Mouse (Mus musculus): ENCODE measurements at regions not wholly inside any gene's neighbourhood (a gene's known extent, or its start where the extent isn't known, plus 50 kb on each side); places are given as distances from the start of the nearest gene placed in this dataset.

GRCm38 (mm10) chr1:47339718-47340439 lies 447.2 kb upstream of the Slc39a10 start:
- Histone ChIP-seq H3K27me3 (replicated peaks; ENCODE audit: control insufficient read depth, insufficient read depth, low read length) (no peaks in the 10 kb centered on the region), H3K27ac (ENCODE audit: low read length) (no peak overlapping the region), H3K4me3 (replicated peaks; ENCODE audit: low read length) (no peak overlapping the region), H3K4me1 (replicated peaks; ENCODE audit: control insufficient read depth, insufficient read depth, low read length) (no peaks in the 10 kb centered on the region), H3K9me3 (ENCODE audit: control insufficient read depth, low read length) (no peaks in the 10 kb centered on the region), H3K4me2 (ENCODE audit: low read length) (no peak overlapping the region), H3K36me3 (ENCODE audit: control insufficient read depth, insufficient read depth) (no peaks in the 10 kb centered on the region), H3K9ac (replicated peaks; ENCODE audit: low read depth, low read length) (no peak overlapping the region)
- 66% methylated on average over 3 of the region's 3 CpGs for WGBS
- ATAC-seq: peak; percentile 86

DNA sequence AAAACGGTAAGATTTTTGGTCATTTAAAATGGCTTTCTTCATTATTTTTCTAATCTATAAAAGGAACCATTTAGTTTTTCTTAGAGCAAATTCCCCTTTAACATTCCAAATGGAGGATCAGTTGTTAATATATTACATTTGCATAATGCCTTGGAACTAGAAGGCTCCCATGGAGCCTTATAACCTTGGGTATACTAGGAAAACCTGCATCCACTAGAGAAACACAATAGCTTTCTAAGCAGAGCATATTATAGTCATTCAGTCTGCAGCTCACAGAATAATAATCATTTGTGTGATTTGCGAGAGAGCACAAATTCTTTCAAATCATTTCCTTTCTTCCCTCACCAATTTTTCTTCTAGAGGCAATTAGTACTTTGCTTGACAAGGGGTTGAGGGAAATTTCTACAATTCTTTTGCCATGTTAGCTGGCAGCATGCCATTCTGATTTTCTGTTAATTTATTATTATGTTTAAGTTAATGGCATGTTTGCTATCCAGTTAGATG lies 418.0 kb upstream of the Slc39a10 start:
- peak; percentile 87 for ATAC-seq
- Histone ChIP-seq H3K9me3 (ENCODE audit: control insufficient read depth, low read length) (no peaks in the 10 kb centered on the region), H3K27me3 (replicated peaks; ENCODE audit: control insufficient read depth, insufficient read depth, low read length) (no peaks in the 10 kb centered on the region), H3K4me2 (ENCODE audit: low read length) (no peak overlapping the region), H3K36me3 (ENCODE audit: control insufficient read depth, insufficient read depth) (no peaks in the 10 kb centered on the region), H3K9ac (replicated peaks; ENCODE audit: low read depth, low read length) (no peak overlapping the region), H3K27ac (ENCODE audit: low read length) (no peak overlapping the region), H3K4me3 (replicated peaks; ENCODE audit: low read length) (no peak overlapping the region), H3K4me1 (replicated peaks; ENCODE audit: control insufficient read depth, insufficient read depth, low read length) (no peaks in the 10 kb centered on the region)
- 19% methylated on average over 2 of the region's 2 CpGs for WGBS

DNA sequence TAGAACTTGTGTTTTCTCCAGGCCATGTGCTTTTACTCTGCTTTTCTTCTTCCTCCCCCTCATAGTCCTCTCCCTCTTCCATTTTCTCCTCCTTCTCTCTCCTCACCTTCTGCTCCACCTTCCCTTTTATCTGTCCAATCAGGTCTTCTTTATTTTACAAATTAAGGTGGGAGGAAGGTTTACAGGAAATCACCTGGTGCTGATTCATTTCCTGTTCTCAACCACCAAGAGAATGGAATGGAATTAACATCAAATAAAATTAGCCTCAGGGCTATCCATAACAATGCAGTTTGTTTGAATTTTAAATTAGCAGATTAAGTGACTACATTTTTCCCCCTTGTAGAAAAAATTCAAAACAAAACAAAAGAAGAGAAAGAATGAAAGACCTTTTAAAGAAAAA lies 414.3 kb upstream of the Slc39a10 start:
- Histone ChIP-seq H3K9ac (replicated peaks; ENCODE audit: low read depth, low read length) (no peak overlapping the region), H3K4me3 (replicated peaks; ENCODE audit: low read length) (no peak overlapping the region), H3K36me3 (ENCODE audit: control insufficient read depth, insufficient read depth) (no peaks in the 10 kb centered on the region), H3K27ac (ENCODE audit: low read length) (no peak overlapping the region), H3K4me2 (ENCODE audit: low read length) (no peak overlapping the region), H3K27me3 (replicated peaks; ENCODE audit: control insufficient read depth, insufficient read depth, low read length) (no peaks in the 10 kb centered on the region), H3K9me3 (ENCODE audit: control insufficient read depth, low read length) (no peaks in the 10 kb centered on the region), H3K4me1 (replicated peaks; ENCODE audit: control insufficient read depth, insufficient read depth, low read length) (no peaks in the 10 kb centered on the region)
- ATAC-seq: no peak

GRCm38 (mm10) chr1:47299311-47299710 lies 406.7 kb upstream of the Slc39a10 start:
- H3K4me3 ChIP-seq (replicated peaks; ENCODE audit: low read length): no peak overlapping the region
- no peak for ATAC-seq
- no peaks in the 10 kb centered on the region for H3K4me1 ChIP-seq (replicated peaks; ENCODE audit: control insufficient read depth, insufficient read depth, low read length)
- no peaks in the 10 kb centered on the region for H3K36me3 ChIP-seq (ENCODE audit: control insufficient read depth, insufficient read depth)
- no peak overlapping the region for H3K9ac ChIP-seq (replicated peaks; ENCODE audit: low read depth, low read length)
- H3K9me3 ChIP-seq (ENCODE audit: control insufficient read depth, low read length): no peaks in the 10 kb centered on the region
- 75% methylated on average over 1 of the region's 1 CpGs for WGBS
- H3K27me3 ChIP-seq (replicated peaks; ENCODE audit: control insufficient read depth, insufficient read depth, low read length): no peaks in the 10 kb centered on the region
- no peak overlapping the region for H3K4me2 ChIP-seq (ENCODE audit: low read length)
- no peak overlapping the region for H3K27ac ChIP-seq (ENCODE audit: low read length)

GRCm38 (mm10) chr1:47285639-47286038 lies 393.0 kb upstream of the Slc39a10 start:
- H3K27ac ChIP-seq (ENCODE audit: low read length): no peak overlapping the region
- 86% methylated on average over 1 of the region's 1 CpGs for WGBS
- no peaks in the 10 kb centered on the region for H3K27me3 ChIP-seq (replicated peaks; ENCODE audit: control insufficient read depth, insufficient read depth, low read length)
- H3K4me2 ChIP-seq (ENCODE audit: low read length): no peak overlapping the region
- H3K36me3 ChIP-seq (ENCODE audit: control insufficient read depth, insufficient read depth): no peaks in the 10 kb centered on the region
- H3K9ac ChIP-seq (replicated peaks; ENCODE audit: low read depth, low read length): no peak overlapping the region
- ATAC-seq: no peak
- no peaks in the 10 kb centered on the region for H3K9me3 ChIP-seq (ENCODE audit: control insufficient read depth, low read length)
- no peaks in the 10 kb centered on the region for H3K4me1 ChIP-seq (replicated peaks; ENCODE audit: control insufficient read depth, insufficient read depth, low read length)
- no peak overlapping the region for H3K4me3 ChIP-seq (replicated peaks; ENCODE audit: low read length)

- WGBS: 12% methylated on average over 5 of the region's 5 CpGs
- peaks cover 11% of the 10 kb centered on the region for H3K4me1 ChIP-seq (replicated peaks; ENCODE audit: control insufficient read depth, insufficient read depth, low read length)
- H3K4me2 ChIP-seq (ENCODE audit: low read length): no peak overlapping the region
- H3K9me3 ChIP-seq (ENCODE audit: control insufficient read depth, low read length): no peaks in the 10 kb centered on the region
- H3K27me3 ChIP-seq (replicated peaks; ENCODE audit: control insufficient read depth, insufficient read depth, low read length): no peaks in the 10 kb centered on the region
- H3K27ac ChIP-seq (ENCODE audit: low read length): peak overlapping the region; percentile 52
- H3K36me3 ChIP-seq (ENCODE audit: control insufficient read depth, insufficient read depth): no peaks in the 10 kb centered on the region
- peak; percentile 65 for ATAC-seq
- H3K9ac ChIP-seq (replicated peaks; ENCODE audit: low read depth, low read length): no peak overlapping the region
- no peak overlapping the region for H3K4me3 ChIP-seq (replicated peaks; ENCODE audit: low read length)
Measured at GRCm38 (mm10) chr1:47278321-47279020, 385.8 kb upstream of the Slc39a10 start.

DNA sequence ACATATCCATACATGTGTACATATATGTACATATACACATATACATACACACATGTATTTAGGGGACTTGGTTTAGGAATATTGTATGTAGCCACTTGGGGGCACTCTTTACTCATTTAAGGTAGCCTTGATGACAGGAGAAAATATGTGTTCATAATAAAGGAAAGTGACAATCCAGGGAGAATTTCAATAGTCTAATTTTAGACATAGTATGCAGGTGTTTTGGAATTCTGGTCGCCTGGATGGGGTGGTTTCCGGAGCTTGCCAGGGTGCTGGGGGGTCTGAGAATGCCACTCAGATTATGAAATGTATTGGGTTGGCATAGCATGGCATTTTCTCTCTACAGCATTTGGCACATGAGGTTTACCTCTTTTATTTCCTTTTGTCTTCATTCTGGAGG lies 385.2 kb upstream of the Slc39a10 start:
- 0 out of 2 replicates have a peak overlapping the region, but pooled peaks have one; percentile 30 for H3K9ac ChIP-seq (replicated peaks; ENCODE audit: low read depth, low read length)
- peak overlapping the region; percentile 52 for H3K27ac ChIP-seq (ENCODE audit: low read length)
- ATAC-seq: peak; percentile 73
- H3K36me3 ChIP-seq (ENCODE audit: control insufficient read depth, insufficient read depth): no peaks in the 10 kb centered on the region
- H3K27me3 ChIP-seq (replicated peaks; ENCODE audit: control insufficient read depth, insufficient read depth, low read length): no peaks in the 10 kb centered on the region
- H3K4me2 ChIP-seq (ENCODE audit: low read length): no peak overlapping the region
- no peak overlapping the region for H3K4me3 ChIP-seq (replicated peaks; ENCODE audit: low read length)
- H3K9me3 ChIP-seq (ENCODE audit: control insufficient read depth, low read length): no peaks in the 10 kb centered on the region
- 0% methylated on average over 2 of the region's 2 CpGs for WGBS
- peaks cover 11% of the 10 kb centered on the region for H3K4me1 ChIP-seq (replicated peaks; ENCODE audit: control insufficient read depth, insufficient read depth, low read length)

GRCm38 (mm10) chr1:47272131-47272530 lies 379.5 kb upstream of the Slc39a10 start:
- H3K27me3 ChIP-seq (replicated peaks; ENCODE audit: control insufficient read depth, insufficient read depth, low read length): no peaks in the 10 kb centered on the region
- H3K9me3 ChIP-seq (ENCODE audit: control insufficient read depth, low read length): no peaks in the 10 kb centered on the region
- H3K36me3 ChIP-seq (ENCODE audit: control insufficient read depth, insufficient read depth): no peaks in the 10 kb centered on the region
- H3K27ac ChIP-seq (ENCODE audit: low read length): no peak overlapping the region
- no peak overlapping the region for H3K4me3 ChIP-seq (replicated peaks; ENCODE audit: low read length)
- no peaks in the 10 kb centered on the region for H3K4me1 ChIP-seq (replicated peaks; ENCODE audit: control insufficient read depth, insufficient read depth, low read length)
- no peak overlapping the region for H3K4me2 ChIP-seq (ENCODE audit: low read length)
- ATAC-seq: no peak
- H3K9ac ChIP-seq (replicated peaks; ENCODE audit: low read depth, low read length): no peak overlapping the region

- Histone ChIP-seq H3K36me3 (ENCODE audit: control insufficient read depth, insufficient read depth) (no peaks in the 10 kb centered on the region), H3K27me3 (replicated peaks; ENCODE audit: control insufficient read depth, insufficient read depth, low read length) (no peaks in the 10 kb centered on the region), H3K4me3 (replicated peaks; ENCODE audit: low read length) (no peak overlapping the region), H3K4me2 (ENCODE audit: low read length) (no peak overlapping the region), H3K27ac (ENCODE audit: low read length) (no peak overlapping the region), H3K4me1 (replicated peaks; ENCODE audit: control insufficient read depth, insufficient read depth, low read length) (no peaks in the 10 kb centered on the region), H3K9me3 (ENCODE audit: control insufficient read depth, low read length) (no peaks in the 10 kb centered on the region), H3K9ac (replicated peaks; ENCODE audit: low read depth, low read length) (no peak overlapping the region)
- ATAC-seq: 0 out of 2 replicates have a peak, but pooled peaks have one; percentile 33
- WGBS: 39% methylated on average over 1 of the region's 1 CpGs
Measured at GRCm38 (mm10) chr1:47263611-47264010, 371.0 kb upstream of the Slc39a10 start.
